Mouse (Mus musculus) liver, embryonic 14.5 days (tissue): ENCODE measurements at regions not wholly inside any gene's neighbourhood (a gene's known extent, or its start where the extent isn't known, plus 50 kb on each side); places are given as distances from the start of the nearest gene placed in this dataset.

ENCODE experiments used
- CTCF ChIP-seq: IDR thresholded peaks from 2 replicates; pipeline ENCODE4 v1.5.1; 2016; ENCODE audit warnings: antibody characterized with exemption, low read depth, control low read depth
- EP300 ChIP-seq: IDR thresholded peaks from 2 replicates; pipeline ENCODE4 v1.6.1; 2016; ENCODE audit warnings: antibody characterized with exemption, low read depth

- TF ChIP-seq EP300 = no peak
- no peak for TF ChIP-seq CTCF
These were observed 75.7 kb upstream of the Cers4 start for GRCm38 (mm10) chr8:4417141-4417540.
